Mouse (Mus musculus) C2C12 (cell line): ENCODE measurements around the gene Anxa8.

Experiments used
- CEBPB ChIP-seq: IDR thresholded peaks from one replicate; pipeline ENCODE4 v1.6.1; 2011; ENCODE audit warnings: low read depth, mild to moderate bottlenecking, control low read depth, moderate library complexity
- CTCF ChIP-seq: IDR thresholded peaks from one replicate; pipeline ENCODE4 v1.5.1; 2011; ENCODE audit not compliant: control insufficient read depth, insufficient read depth, insufficient read length
- FOSL1 ChIP-seq: IDR thresholded peaks from one replicate; pipeline ENCODE4 v1.8.0; 2011; ENCODE audit warnings: mild to moderate bottlenecking, low read length; ENCODE audit not compliant: poor library complexity, insufficient read depth, severe bottlenecking
- MAX ChIP-seq: IDR thresholded peaks from one replicate; pipeline ENCODE4 v1.6.1; 2011; ENCODE audit warnings: mild to moderate bottlenecking, control low read depth
- MYOD1 ChIP-seq: IDR thresholded peaks from one replicate; pipeline ENCODE4 v1.6.1; 2011; ENCODE audit warnings: low read depth; ENCODE audit not compliant: control insufficient read depth, insufficient read length
- MYOG ChIP-seq: IDR thresholded peaks from one replicate; pipeline ENCODE4 v1.6.1; 2011; ENCODE audit not compliant: control insufficient read depth, insufficient read length; ENCODE audit errors: extremely low read depth
- USF1 ChIP-seq: IDR thresholded peaks from one replicate; pipeline ENCODE4 v1.6.1; 2011; ENCODE audit warnings: low read depth, mild to moderate bottlenecking, control low read depth, moderate library complexity

- TF ChIP-seq MYOG (no peak), MYOD1 (no peak), CTCF (no peak), USF1 (no peak), MAX (no peak), FOSL1 (no peak), CEBPB (no peak)
Measured at GRCm38 (mm10) chr14:34091475-34091874, 5.7 kb downstream of the Anxa8 start.
